Mouse (Mus musculus): ENCODE measurements around the gene Fam216b. TPM values are rescaled to one million over a fixed set of nuclear protein-coding genes. Genes with fewer than 3 reads are reported as not detected.

The Fam216b gene
- total and polyA plus RNA-seq, 2 experiments: not detected

DNA sequence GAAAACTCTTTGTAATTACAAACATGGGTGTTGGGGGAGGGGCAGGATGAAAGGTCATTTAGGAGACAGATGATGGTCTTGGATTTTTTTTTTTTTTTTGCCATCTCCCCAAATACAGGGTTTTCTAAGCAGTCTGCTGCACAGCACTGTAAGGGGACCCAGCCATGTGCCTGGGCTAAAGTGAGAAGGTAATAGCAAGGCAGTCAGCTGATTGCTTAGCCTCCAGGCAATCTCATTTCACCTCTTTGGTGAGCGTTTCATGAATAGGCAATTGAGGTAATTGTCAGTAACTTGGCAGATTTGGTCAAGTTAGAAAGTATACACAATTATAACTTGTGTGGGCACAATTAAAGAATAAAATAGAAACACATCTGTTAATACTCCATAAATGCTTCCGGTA is 28.5 kb upstream of the Fam216b start:
- H3K4me3 ChIP-seq (ENCODE audit: insufficient read depth, low read depth, low read length): no peak overlapping the region
- DNase-seq (ENCODE audit: extremely low read depth, low read depth, low spot score): no peak
- no peaks in the 10 kb centered on the region for H3K4me1 ChIP-seq (ENCODE audit: control insufficient read depth, insufficient read depth, low read length)
- H3K79me2 ChIP-seq (ENCODE audit: control insufficient read depth, insufficient read depth, low read length): no peaks in the 10 kb centered on the region
- no peak overlapping the region for H3K27ac ChIP-seq (replicated peaks; ENCODE audit: insufficient read depth, low read depth, low read length)
- no peak overlapping the region for H3K9ac ChIP-seq (ENCODE audit: low read depth, low read length)
- no peak for TF ChIP-seq CTCF (IDR thresholded peaks at IDR 0.05; ENCODE audit: low read depth, low read length)
- TF ChIP-seq POLR2A (IDR thresholded peaks at IDR 0.05; ENCODE audit: extremely low read depth, insufficient read depth, low read length): no peak
- H3K36me3 ChIP-seq (ENCODE audit: control insufficient read depth, insufficient read depth, low read length): no peaks in the 10 kb centered on the region
- H3K27me3 ChIP-seq (ENCODE audit: control insufficient read depth, insufficient read depth, low read length): no peaks in the 10 kb centered on the region
- 87% methylated on average over 2 of the region's 2 CpGs for WGBS

DNA sequence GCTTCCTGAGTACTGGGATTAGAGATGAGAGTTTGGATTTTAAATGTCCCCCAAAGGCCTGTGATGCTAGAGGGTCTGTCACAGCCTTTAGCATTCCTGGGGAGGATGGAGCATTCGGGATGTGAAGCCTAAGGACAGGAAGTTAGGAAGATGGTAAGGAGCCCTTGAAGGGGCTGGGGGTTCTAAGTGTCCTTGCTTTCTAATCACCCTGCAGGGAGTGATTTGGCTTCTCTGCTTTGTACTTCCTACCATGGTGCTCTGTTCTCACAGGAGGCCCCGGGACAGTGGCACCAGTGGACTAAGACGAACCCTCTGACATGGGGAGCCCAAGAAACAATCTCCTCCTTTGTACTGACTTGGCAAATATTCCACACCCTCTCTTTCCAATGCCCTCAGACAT is 23.7 kb upstream of the Fam216b start:
- H3K36me3 ChIP-seq (ENCODE audit: control insufficient read depth, insufficient read depth, low read length): no peaks in the 10 kb centered on the region
- DNase-seq (ENCODE audit: extremely low read depth, low read depth, low spot score): no peak
- no peak overlapping the region for H3K4me3 ChIP-seq (ENCODE audit: insufficient read depth, low read depth, low read length)
- H3K9ac ChIP-seq (ENCODE audit: low read depth, low read length): no peak overlapping the region
- no peaks in the 10 kb centered on the region for H3K4me1 ChIP-seq (ENCODE audit: control insufficient read depth, insufficient read depth, low read length)
- no peaks in the 10 kb centered on the region for H3K79me2 ChIP-seq (ENCODE audit: control insufficient read depth, insufficient read depth, low read length)
- TF ChIP-seq CTCF (IDR thresholded peaks at IDR 0.05; ENCODE audit: low read depth, low read length) (no peak), POLR2A (IDR thresholded peaks at IDR 0.05; ENCODE audit: extremely low read depth, insufficient read depth, low read length) (no peak)
- no peak overlapping the region for H3K27ac ChIP-seq (replicated peaks; ENCODE audit: insufficient read depth, low read depth, low read length)
- WGBS: 91% methylated on average over 3 of the region's 3 CpGs
- H3K27me3 ChIP-seq (ENCODE audit: control insufficient read depth, insufficient read depth, low read length): no peaks in the 10 kb centered on the region

DNA sequence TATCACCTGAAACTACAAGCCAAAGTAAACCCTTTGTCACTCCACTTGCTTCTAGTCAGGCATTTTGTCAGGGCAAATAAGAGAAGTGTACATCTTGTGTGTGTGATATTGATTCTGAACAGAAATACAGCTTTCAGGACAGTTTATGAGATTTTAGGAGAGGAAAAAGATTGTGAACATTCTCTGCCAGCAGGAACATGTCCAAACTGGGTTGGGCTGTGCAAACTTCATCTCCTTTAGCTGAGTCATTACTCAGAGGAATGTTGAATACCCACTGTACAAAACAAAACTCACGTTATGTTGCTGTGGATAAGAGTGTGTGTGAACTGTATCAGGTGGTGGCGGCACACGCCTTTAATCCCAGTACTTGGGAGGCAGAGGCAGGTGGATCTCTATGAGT is 22.1 kb upstream of the Fam216b start:
- TF ChIP-seq POLR2A (IDR thresholded peaks at IDR 0.05; ENCODE audit: extremely low read depth, insufficient read depth, low read length) (no peak), CTCF (IDR thresholded peaks at IDR 0.05; ENCODE audit: low read depth, low read length) (no peak)
- DNase-seq (ENCODE audit: extremely low read depth, low read depth, low spot score): no peak
- Histone ChIP-seq H3K9ac (ENCODE audit: low read depth, low read length) (no peak overlapping the region), H3K79me2 (ENCODE audit: control insufficient read depth, insufficient read depth, low read length) (no peaks in the 10 kb centered on the region), H3K27me3 (ENCODE audit: control insufficient read depth, insufficient read depth, low read length) (no peaks in the 10 kb centered on the region), H3K27ac (replicated peaks; ENCODE audit: insufficient read depth, low read depth, low read length) (no peak overlapping the region), H3K4me3 (ENCODE audit: insufficient read depth, low read depth, low read length) (no peak overlapping the region), H3K36me3 (ENCODE audit: control insufficient read depth, insufficient read depth, low read length) (no peaks in the 10 kb centered on the region), H3K4me1 (ENCODE audit: control insufficient read depth, insufficient read depth, low read length) (no peaks in the 10 kb centered on the region)
- WGBS: 92% methylated on average over 3 of the region's 3 CpGs

- H3K27me3 ChIP-seq (ENCODE audit: control insufficient read depth, insufficient read depth, low read length): no peaks in the 10 kb centered on the region
- H3K4me1 ChIP-seq (ENCODE audit: control insufficient read depth, insufficient read depth, low read length): no peaks in the 10 kb centered on the region
- no peak for DNase-seq (ENCODE audit: extremely low read depth, low read depth, low spot score)
- no peak overlapping the region for H3K9ac ChIP-seq (ENCODE audit: low read depth, low read length)
- H3K4me3 ChIP-seq (ENCODE audit: insufficient read depth, low read depth, low read length): no peak overlapping the region
- WGBS: 76% methylated on average over 4 of the region's 4 CpGs
- H3K79me2 ChIP-seq (ENCODE audit: control insufficient read depth, insufficient read depth, low read length): no peaks in the 10 kb centered on the region
- TF ChIP-seq POLR2A (IDR thresholded peaks at IDR 0.05; ENCODE audit: extremely low read depth, insufficient read depth, low read length) (no peak), CTCF (IDR thresholded peaks at IDR 0.05; ENCODE audit: low read depth, low read length) (no peak)
- H3K27ac ChIP-seq (replicated peaks; ENCODE audit: insufficient read depth, low read depth, low read length): no peak overlapping the region
- H3K36me3 ChIP-seq (ENCODE audit: control insufficient read depth, insufficient read depth, low read length): no peaks in the 10 kb centered on the region
These were observed 20.6 kb upstream of the Fam216b start for GRCm38 (mm10) chr14:78109419-78109818.

DNA sequence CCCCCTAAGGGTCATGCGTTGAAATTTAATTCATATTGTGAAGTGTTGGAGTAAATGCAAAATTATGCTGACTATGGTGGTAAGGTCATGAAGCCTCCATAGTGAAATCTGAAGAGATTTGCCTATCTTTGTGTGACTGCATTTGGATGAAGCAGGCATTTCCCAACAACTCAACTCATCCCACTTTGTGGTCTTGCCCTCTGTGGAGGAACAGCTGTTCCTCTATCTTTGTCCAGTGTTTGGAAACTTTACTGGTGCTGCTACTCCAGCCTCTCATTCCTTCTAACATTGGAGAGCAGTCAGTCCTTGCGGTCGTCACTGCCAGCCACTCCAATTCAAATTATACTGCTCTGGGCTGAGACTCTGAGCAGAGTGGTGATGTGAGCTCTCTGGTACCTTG is 19.6 kb upstream of the Fam216b start:
- TF ChIP-seq POLR2A (IDR thresholded peaks at IDR 0.05; ENCODE audit: extremely low read depth, insufficient read depth, low read length): no peak
- TF ChIP-seq CTCF (IDR thresholded peaks at IDR 0.05; ENCODE audit: low read depth, low read length): no peak
- no peak overlapping the region for H3K27ac ChIP-seq (replicated peaks; ENCODE audit: insufficient read depth, low read depth, low read length)
- no peak overlapping the region for H3K4me3 ChIP-seq (ENCODE audit: insufficient read depth, low read depth, low read length)
- no peak overlapping the region for H3K9ac ChIP-seq (ENCODE audit: low read depth, low read length)
- WGBS: 87% methylated on average over 3 of the region's 3 CpGs
- no peaks in the 10 kb centered on the region for H3K36me3 ChIP-seq (ENCODE audit: control insufficient read depth, insufficient read depth, low read length)
- no peaks in the 10 kb centered on the region for H3K4me1 ChIP-seq (ENCODE audit: control insufficient read depth, insufficient read depth, low read length)
- DNase-seq (ENCODE audit: extremely low read depth, low read depth, low spot score): no peak
- H3K27me3 ChIP-seq (ENCODE audit: control insufficient read depth, insufficient read depth, low read length): no peaks in the 10 kb centered on the region
- no peaks in the 10 kb centered on the region for H3K79me2 ChIP-seq (ENCODE audit: control insufficient read depth, insufficient read depth, low read length)

DNA sequence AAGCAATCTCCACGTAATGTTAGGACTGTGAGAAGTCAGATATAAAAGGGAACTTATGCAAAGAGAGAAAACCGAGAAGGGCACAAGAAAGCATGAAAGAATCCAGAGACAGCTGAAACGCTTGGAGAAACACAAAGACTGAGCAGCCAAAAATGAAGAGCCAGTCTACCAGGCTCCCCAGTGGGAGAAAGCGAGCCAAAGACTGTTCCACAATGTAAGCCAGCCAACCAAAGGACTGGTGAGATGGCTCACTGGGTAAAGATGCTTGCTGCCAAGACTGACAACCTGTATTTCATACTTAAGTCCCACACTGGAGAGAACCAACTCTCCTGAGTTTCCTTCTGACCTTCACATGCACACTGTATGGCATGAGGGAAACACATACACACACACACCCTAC is 784 bp upstream of the Fam216b start:
- no peaks in the 10 kb centered on the region for H3K36me3 ChIP-seq (ENCODE audit: control insufficient read depth, insufficient read depth, low read length)
- no peaks in the 10 kb centered on the region for H3K27me3 ChIP-seq (ENCODE audit: control insufficient read depth, insufficient read depth, low read length)
- WGBS: 74% methylated on average over 4 of the region's 4 CpGs
- H3K27ac ChIP-seq (replicated peaks; ENCODE audit: insufficient read depth, low read depth, low read length): no peak overlapping the region
- no peak overlapping the region for H3K4me3 ChIP-seq (ENCODE audit: insufficient read depth, low read depth, low read length)
- no peak for DNase-seq (ENCODE audit: extremely low read depth, low read depth, low spot score)
- H3K9ac ChIP-seq (ENCODE audit: low read depth, low read length): no peak overlapping the region
- TF ChIP-seq POLR2A (IDR thresholded peaks at IDR 0.05; ENCODE audit: extremely low read depth, insufficient read depth, low read length): no peak
- TF ChIP-seq CTCF (IDR thresholded peaks at IDR 0.05; ENCODE audit: low read depth, low read length): no peak
- no peaks in the 10 kb centered on the region for H3K79me2 ChIP-seq (ENCODE audit: control insufficient read depth, insufficient read depth, low read length)
- H3K4me1 ChIP-seq (ENCODE audit: control insufficient read depth, insufficient read depth, low read length): no peaks in the 10 kb centered on the region

Data from liver, adult 2 months (tissue).